Mouse (Mus musculus) liver, embryonic 13.5 days (tissue): ENCODE measurements around the gene Wdfy2. TPM values are rescaled to one million over a fixed set of nuclear protein-coding genes. Genes with fewer than 3 reads are reported as not detected.

Experiments
- ATAC-seq: fragments of 200-750 bp; cut with Nextera tagmentation; 2 replicates; pipeline ENCODE4 v1.8.0; 2017; ENCODE audit warnings: low read depth, mild to moderate bottlenecking, moderate number of reproducible peaks, moderate library complexity
- DNase-seq: peaks from one replicate; pipeline ENCODE4 v3.0.0; 2022
- H3K27ac ChIP-seq: fragments of 300-500 bp; sonication (generic); 2 replicates; pipeline ENCODE4 v1.5.1; 2015; ENCODE audit warnings: moderate library complexity, mild to moderate bottlenecking, inconsistent platforms
- H3K27me3 ChIP-seq: fragments of 300-500 bp; sonication (generic); 2 replicates; pipeline ENCODE4 v1.6.1; 2015; ENCODE audit warnings: mild to moderate bottlenecking, inconsistent platforms
- H3K36me3 ChIP-seq: fragments of 300-500 bp; sonication (generic); 2 replicates; pipeline ENCODE4 v1.6.1; 2015; ENCODE audit warnings: mild to moderate bottlenecking, inconsistent platforms
- H3K4me1 ChIP-seq: fragments of 300-500 bp; sonication (generic); replicated peaks from 2 replicates; pipeline ENCODE4 v1.6.1; 2015; ENCODE audit warnings: inconsistent platforms
- H3K4me2 ChIP-seq: fragments of 300-500 bp; sonication (generic); 2 replicates; pipeline ENCODE4 v1.6.1; 2015; ENCODE audit warnings: inconsistent platforms, mild to moderate bottlenecking, moderate library complexity
- H3K4me3 ChIP-seq: fragments of 300-500 bp; sonication (generic); replicated peaks from 2 replicates; pipeline ENCODE4 v1.5.1; 2015; ENCODE audit warnings: mild to moderate bottlenecking, inconsistent platforms
- H3K9ac ChIP-seq: fragments of 300-500 bp; sonication (generic); 2 replicates; pipeline ENCODE4 v1.6.1; 2015; ENCODE audit warnings: mild to moderate bottlenecking, inconsistent platforms
- H3K9me3 ChIP-seq: fragments of 300-500 bp; sonication (generic); replicated peaks from 2 replicates; pipeline ENCODE4 v1.6.1; 2016; ENCODE audit warnings: inconsistent platforms
- WGBS: fragments of 180-500 bp; shearing (Covaris S2); methylation state at CpG from one replicate; pipeline ENCODE4 v1.1.7; 2015; ENCODE audit not compliant: insufficient replicate concordance; 5-methylcytosine and 5-hydroxymethylcytosine counted together
- polyA plus RNA-seq: library from polyadenylated mRNA; unstranded; fragments of >200 nt; fragmentation: Nextera tagmentation; extraction: Ambion mirVana; gene quantifications from 2 replicates; pipeline ENCODE4 v1.2.1, GENCODE M21; 2015

Gene Wdfy2
- polyA plus RNA-seq, 1 experiment from 2014 or later: 1.9 TPM

GRCm38 (mm10) chr14:62844226-62844625 is 6.7 kb downstream of the Wdfy2 start:
- no peaks in the 10 kb centered on the region; the same call in 1 of the 2 replicates for H3K36me3 ChIP-seq
- ATAC-seq (no peak), DNase-seq (no peak)
- H3K9ac ChIP-seq: no peak overlapping the region
- H3K27me3 ChIP-seq: no peaks in the 10 kb centered on the region; the same call in 1 of the 2 replicates
- no peak overlapping the region for H3K4me3 ChIP-seq
- no peak overlapping the region for H3K4me2 ChIP-seq
- H3K9me3 ChIP-seq: no peaks in the 10 kb centered on the region
- WGBS: 79% methylated on average over 8 of the region's 8 CpGs
- peaks cover 12% of the 10 kb centered on the region for H3K4me1 ChIP-seq
- no peak overlapping the region for H3K27ac ChIP-seq

- ATAC-seq (no peak), DNase-seq (no peak)
- Histone ChIP-seq H3K9ac (no peak overlapping the region), H3K27ac (no peak overlapping the region), H3K4me1 (peaks cover 12% of the 10 kb centered on the region), H3K9me3 (no peaks in the 10 kb centered on the region), H3K4me3 (no peak overlapping the region), H3K4me2 (no peak overlapping the region), H3K27me3 (no peaks in the 10 kb centered on the region), H3K36me3 (no peaks in the 10 kb centered on the region; the same call in 1 of the 2 replicates)
- WGBS: 40% methylated on average over 8 of the region's 8 CpGs
These were observed 7.7 kb downstream of the Wdfy2 start for GRCm38 (mm10) chr14:62845011-62845840.

DNA sequence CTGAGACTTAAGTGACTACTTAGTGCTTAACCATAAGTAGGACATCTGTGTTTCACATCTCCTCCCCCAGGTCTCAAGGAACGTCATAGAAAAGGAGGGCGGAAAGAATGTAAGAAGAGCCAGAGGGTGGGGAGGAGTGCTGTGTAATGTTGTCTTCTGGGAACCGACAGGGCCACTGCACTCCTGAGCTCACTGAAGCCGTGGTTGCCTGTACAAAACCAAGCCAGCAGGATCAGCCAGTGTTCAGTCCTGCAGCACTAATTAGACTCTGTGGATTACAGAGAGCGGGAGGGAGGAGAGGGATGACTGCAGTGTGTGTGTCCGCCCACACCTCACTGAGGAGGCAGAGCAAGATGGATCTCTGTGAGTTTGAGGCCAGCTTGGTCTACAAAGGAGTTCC is 13.5 kb downstream of the Wdfy2 start:
- H3K4me2 ChIP-seq: no peak overlapping the region
- peaks cover 7% of the 10 kb centered on the region; the same call in 1 of the 2 replicates for H3K4me1 ChIP-seq
- no peaks in the 10 kb centered on the region for H3K36me3 ChIP-seq
- no peak overlapping the region for H3K27ac ChIP-seq
- H3K4me3 ChIP-seq: no peak overlapping the region
- DNase-seq (no peak), ATAC-seq (no peak)
- no peak overlapping the region for H3K9ac ChIP-seq
- 74% methylated on average over 6 of the region's 6 CpGs for WGBS
- H3K27me3 ChIP-seq: no peaks in the 10 kb centered on the region
- H3K9me3 ChIP-seq: no peaks in the 10 kb centered on the region

DNA sequence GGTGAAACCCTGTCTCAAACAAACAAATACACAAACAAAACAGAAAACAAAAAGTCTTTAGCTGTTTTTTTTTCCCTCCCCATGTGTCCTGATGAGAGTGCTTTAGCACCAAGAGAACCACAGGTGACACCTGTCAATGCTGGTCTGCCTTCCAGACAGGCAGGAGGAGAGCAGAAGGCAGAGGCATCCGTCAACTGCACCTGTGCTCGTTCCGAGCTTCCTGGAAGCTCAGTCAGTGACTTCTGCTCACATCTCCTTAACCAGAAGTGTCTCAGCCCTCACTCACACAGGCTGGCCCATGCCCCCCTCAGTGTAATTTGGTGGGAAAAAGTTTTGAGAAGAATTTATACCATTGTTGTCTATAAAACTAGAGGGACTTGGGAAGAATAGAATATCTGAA is 15.4 kb downstream of the Wdfy2 start:
- no peak for DNase-seq
- WGBS: 76% methylated on average over 3 of the region's 3 CpGs
- H3K36me3 ChIP-seq: no peaks in the 10 kb centered on the region

GRCm38 (mm10) chr14:62855077-62855835 is 17.8 kb downstream of the Wdfy2 start:
- H3K9me3 ChIP-seq: no peaks in the 10 kb centered on the region
- WGBS: 70% methylated on average over 18 of the region's 18 CpGs
- H3K4me3 ChIP-seq: no peak overlapping the region
- ATAC-seq (no peak), DNase-seq (no peak)
- H3K36me3 ChIP-seq: no peaks in the 10 kb centered on the region
- no peak overlapping the region for H3K9ac ChIP-seq
- H3K27me3 ChIP-seq: no peaks in the 10 kb centered on the region
- no peak overlapping the region for H3K4me2 ChIP-seq
- peaks cover 7% of the 10 kb centered on the region; the same call in 1 of the 2 replicates for H3K4me1 ChIP-seq
- H3K27ac ChIP-seq: no peak overlapping the region

More for the DNA sequence above, 15.4 kb downstream of the Wdfy2 start:
- Histone ChIP-seq H3K4me3 (no peak overlapping the region), H3K27me3 (no peaks in the 10 kb centered on the region), H3K9ac (no peak overlapping the region), H3K4me1 (peaks cover 7% of the 10 kb centered on the region; the same call in 1 of the 2 replicates), H3K4me2 (no peak overlapping the region), H3K27ac (no peak overlapping the region), H3K9me3 (no peaks in the 10 kb centered on the region)
- ATAC-seq: no peak

DNA sequence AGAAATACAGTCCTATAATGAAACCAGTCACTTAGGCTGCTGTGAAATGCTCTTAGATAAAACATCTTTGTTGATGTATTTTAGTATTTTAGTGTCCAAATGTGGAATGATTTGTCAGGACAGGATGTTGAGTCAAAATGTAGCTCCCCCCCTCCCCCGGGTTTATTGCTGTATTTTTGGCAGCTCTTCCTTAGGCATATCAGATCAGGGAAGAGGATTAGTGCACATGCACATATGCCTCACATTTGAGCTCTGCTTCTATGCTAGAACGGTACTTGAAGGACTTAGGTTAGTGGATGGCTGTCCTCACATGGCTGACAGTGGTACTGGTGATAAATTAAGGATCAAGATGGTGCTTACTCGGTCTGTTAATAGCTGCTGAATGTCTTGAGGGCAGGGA is 18.4 kb downstream of the Wdfy2 start:
- Histone ChIP-seq H3K9ac (no peak overlapping the region), H3K4me1 (peaks cover 6% of the 10 kb centered on the region; the same call in 1 of the 2 replicates), H3K4me2 (no peak overlapping the region), H3K9me3 (no peaks in the 10 kb centered on the region), H3K27me3 (no peaks in the 10 kb centered on the region), H3K4me3 (no peak overlapping the region), H3K36me3 (no peaks in the 10 kb centered on the region), H3K27ac (no peak overlapping the region)
- DNase-seq (no peak), ATAC-seq (no peak)
- WGBS: 42% methylated on average over 3 of the region's 3 CpGs

- DNase-seq: no peak
- H3K36me3 ChIP-seq: no peaks in the 10 kb centered on the region
- WGBS: 75% methylated on average over 5 of the region's 5 CpGs
- peaks cover 3% of the 10 kb centered on the region; the same call in 1 of the 2 replicates for H3K4me1 ChIP-seq
- no peaks in the 10 kb centered on the region for H3K9me3 ChIP-seq
- no peak overlapping the region for H3K27ac ChIP-seq
- H3K4me3 ChIP-seq: no peak overlapping the region
- no peak for ATAC-seq
- no peaks in the 10 kb centered on the region for H3K27me3 ChIP-seq
- no peak overlapping the region for H3K9ac ChIP-seq
- H3K4me2 ChIP-seq: no peak overlapping the region
These were observed 19.0 kb downstream of the Wdfy2 start for GRCm38 (mm10) chr14:62856490-62856889.

DNA sequence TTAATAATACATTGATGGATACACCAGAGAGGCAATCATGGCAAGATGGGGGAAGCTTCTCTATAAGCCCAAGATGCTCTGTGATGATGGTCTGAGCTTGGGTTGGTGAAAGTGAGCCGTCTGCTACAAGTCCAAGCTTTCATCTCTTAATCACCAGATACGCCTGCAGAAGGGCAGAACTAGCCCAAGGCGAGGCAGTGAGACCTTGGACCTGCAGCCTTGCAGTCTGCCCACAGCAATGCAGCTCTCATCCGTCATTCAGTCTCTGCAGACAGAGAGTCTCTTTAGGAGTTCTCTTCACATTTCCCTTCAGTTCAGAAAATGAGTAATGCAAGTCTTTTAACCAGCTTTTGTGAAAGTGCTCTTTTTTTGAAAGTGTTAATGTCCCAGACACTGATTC is 20.4 kb downstream of the Wdfy2 start:
- no peak for DNase-seq
- Histone ChIP-seq H3K36me3 (no peaks in the 10 kb centered on the region), H3K27me3 (no peaks in the 10 kb centered on the region), H3K4me1 (peaks cover 3% of the 10 kb centered on the region; the same call in 1 of the 2 replicates), H3K4me2 (no peak overlapping the region), H3K9me3 (no peaks in the 10 kb centered on the region), H3K4me3 (no peak overlapping the region), H3K9ac (no peak overlapping the region), H3K27ac (no peak overlapping the region)
- 32% methylated on average over 4 of the region's 4 CpGs for WGBS
- ATAC-seq: no peak

DNA sequence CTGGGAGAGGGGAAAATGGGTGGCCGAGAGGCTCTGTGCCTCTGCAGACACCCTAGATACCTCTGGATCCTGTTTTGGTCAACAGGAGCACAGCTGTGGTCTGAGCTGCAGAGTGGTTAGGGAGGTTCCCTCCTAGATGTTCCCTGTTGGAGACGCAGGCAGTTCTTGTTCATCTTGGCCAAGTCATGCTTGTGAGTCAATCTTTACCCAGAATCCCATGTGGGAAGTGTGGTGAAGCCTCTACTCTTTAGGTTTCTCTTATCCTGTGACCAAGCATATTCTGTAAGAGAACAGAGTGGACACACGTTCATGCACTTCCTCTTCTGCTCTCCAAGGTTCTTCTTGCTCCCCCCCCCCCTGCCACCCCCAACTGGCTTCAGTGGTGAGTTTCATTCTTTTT is 20.8 kb downstream of the Wdfy2 start:
- Histone ChIP-seq H3K27ac (no peak overlapping the region), H3K27me3 (no peaks in the 10 kb centered on the region), H3K36me3 (no peaks in the 10 kb centered on the region), H3K4me2 (no peak overlapping the region), H3K4me1 (peaks cover 3% of the 10 kb centered on the region; the same call in 1 of the 2 replicates), H3K4me3 (no peak overlapping the region), H3K9me3 (no peaks in the 10 kb centered on the region), H3K9ac (no peak overlapping the region)
- ATAC-seq: 0 out of 2 replicates have a peak, but pooled peaks have one; percentile 29
- no peak for DNase-seq
- 11% methylated on average over 3 of the region's 3 CpGs for WGBS

- H3K4me2 ChIP-seq: no peak overlapping the region
- ATAC-seq: no peak
These were observed 25.1 kb downstream of the Wdfy2 start for GRCm38 (mm10) chr14:62862564-62862963.

DNA sequence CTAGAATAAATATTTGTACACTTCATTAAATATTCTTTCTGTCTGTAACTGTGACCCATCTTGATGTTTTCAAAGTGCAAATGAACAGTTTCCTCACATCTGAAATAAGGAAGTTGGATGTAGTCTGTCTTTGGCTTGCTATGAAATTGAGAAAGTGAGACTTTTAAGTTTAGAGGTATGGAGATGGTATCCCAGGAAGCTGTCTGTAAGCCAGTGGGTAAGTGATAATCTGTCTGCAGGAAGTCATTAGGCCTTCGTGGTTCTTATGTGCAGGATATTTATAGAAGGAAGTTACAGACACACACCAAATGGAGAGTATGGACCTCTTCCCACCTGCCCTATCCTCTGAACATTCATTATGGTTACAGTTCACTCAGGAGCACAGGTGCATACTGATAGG is 26.8 kb downstream of the Wdfy2 start:
- 11% methylated on average over 1 of the region's 1 CpGs for WGBS
- Histone ChIP-seq H3K27ac (no peak overlapping the region), H3K4me1 (peaks cover 25% of the 10 kb centered on the region), H3K4me3 (no peak overlapping the region), H3K9me3 (no peaks in the 10 kb centered on the region), H3K4me2 (no peak overlapping the region), H3K36me3 (no peaks in the 10 kb centered on the region), H3K27me3 (no peaks in the 10 kb centered on the region), H3K9ac (no peak overlapping the region)
- ATAC-seq (no peak), DNase-seq (no peak)

More at GRCm38 (mm10) chr14:62862564-62862963, 25.1 kb downstream of the Wdfy2 start:
- DNase-seq: no peak
- no peak overlapping the region for H3K9ac ChIP-seq
- H3K36me3 ChIP-seq: no peaks in the 10 kb centered on the region
- H3K4me3 ChIP-seq: no peak overlapping the region
- no peaks in the 10 kb centered on the region for H3K27me3 ChIP-seq
- H3K27ac ChIP-seq: no peak overlapping the region
- WGBS: 35% methylated on average over 5 of the region's 5 CpGs
- no peaks in the 10 kb centered on the region for H3K9me3 ChIP-seq
- peaks cover 18% of the 10 kb centered on the region for H3K4me1 ChIP-seq
